Mouse (Mus musculus): ENCODE data around the gene Reg3g. TPM values are rescaled to one million over a fixed set of nuclear protein-coding genes. Genes with fewer than 3 reads are reported as not detected.
"Not testable (repeated sequence)": the region's sequence is repeated elsewhere in the genome, so short reads cannot be mapped to it uniquely, and the experiment has no call there.

Gene Reg3g
- polyA plus RNA-seq, 1 experiment from 2014 or later = not detected

DNA sequence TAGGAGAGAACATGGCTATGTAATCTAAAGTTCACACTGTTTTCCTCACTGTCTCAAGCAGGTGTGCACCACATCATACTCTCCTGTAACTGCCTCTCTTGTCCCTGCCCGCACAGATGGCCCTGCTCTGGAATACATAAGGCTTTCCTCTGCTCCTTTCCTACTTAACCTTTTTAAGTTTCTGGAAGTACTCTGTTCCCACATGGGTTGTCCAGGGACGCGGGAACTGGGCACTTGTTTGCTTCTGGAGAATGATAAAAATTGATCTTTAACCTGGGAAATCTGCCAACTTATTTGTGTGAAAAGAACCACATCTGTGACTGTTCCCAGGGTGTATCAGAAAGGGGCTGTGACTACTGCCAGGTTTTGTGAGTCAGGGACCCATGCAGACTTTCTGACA, 43.2 kb downstream of the Reg3g start:
- DNase-seq (ENCODE audit: low spot score) = no peak
- no peaks in the 10 kb centered on the region for H3K9me3 ChIP-seq (replicated peaks)
- H3K4me1 ChIP-seq = no peaks in the 10 kb centered on the region
- H3K4me3 ChIP-seq = no peak overlapping the region
- no peaks in the 10 kb centered on the region for H3K27me3 ChIP-seq (ENCODE audit: low read depth, poor library complexity, severe bottlenecking)
- H3K27ac ChIP-seq (replicated peaks) = no peak overlapping the region
- H3K36me3 ChIP-seq = no peaks in the 10 kb centered on the region
- 93% methylated on average over 3 of the region's 3 CpGs for WGBS

DNA sequence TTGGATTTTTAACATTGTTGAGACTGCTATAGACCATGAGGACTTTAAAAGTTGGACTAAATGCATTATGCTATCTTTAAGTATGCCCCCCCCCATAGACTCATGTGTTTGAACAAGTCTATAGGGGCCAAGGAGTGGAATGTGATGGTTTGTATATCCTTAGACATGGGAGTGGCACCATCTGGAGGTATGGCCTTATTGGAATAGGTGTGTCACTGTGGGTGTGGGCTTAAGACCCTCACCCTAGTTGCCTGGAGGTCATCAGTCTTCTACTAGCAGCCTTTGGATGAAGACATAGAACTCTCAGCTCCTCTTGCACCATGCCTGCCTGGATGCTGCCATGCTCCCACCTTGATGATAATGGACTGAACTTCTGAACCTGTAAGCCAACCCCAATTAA, 46.3 kb downstream of the Reg3g start, which contains the start of gene Reg1:
TSS of gene Reg1 (plus strand) at position 301 of the 400 bp plus-strand sequence.
- H3K9me3 ChIP-seq (replicated peaks); H3K36me3 ChIP-seq; H3K4me3 ChIP-seq; DNase-seq (ENCODE audit: low spot score); H3K27ac ChIP-seq (replicated peaks); H3K4me1 ChIP-seq; H3K27me3 ChIP-seq (ENCODE audit: low read depth, poor library complexity, severe bottlenecking): not testable (repeated sequence)

Other genes with a start within 250 kb of the Reg3g start
- gene Reg3b, start 98.2 kb downstream of the Reg3g start, polyA plus RNA-seq (2016; fragmentation: Nextera tagmentation; extraction: Ambion mirVana) = not detected in 2 replicates
- gene Reg3d, start 90.0 kb downstream of the Reg3g start, polyA plus RNA-seq (2016; fragmentation: Nextera tagmentation; extraction: Ambion mirVana) = not detected in 2 replicates
- gene Reg3a, start 88.2 kb downstream of the Reg3g start, polyA plus RNA-seq (2016; fragmentation: Nextera tagmentation; extraction: Ambion mirVana) = not detected in 2 replicates
- gene Reg2, start 73.2 kb downstream of the Reg3g start, polyA plus RNA-seq (2016; fragmentation: Nextera tagmentation; extraction: Ambion mirVana) = not detected in 2 replicates
- gene Reg1, start 46.2 kb downstream of the Reg3g start, polyA plus RNA-seq (2016; fragmentation: Nextera tagmentation; extraction: Ambion mirVana) = not detected in 2 replicates

Data from midbrain, embryonic 10.5 days (tissue).